Mouse (Mus musculus) left cerebral cortex, adult 11 months (tissue): ENCODE results near the gene Llgl2.

Source experiments
- DNase-seq: peaks from one replicate; pipeline ENCODE4 v3.0.0; 2022; ENCODE audit warnings: low spot score

Gene Llgl2

DNA sequence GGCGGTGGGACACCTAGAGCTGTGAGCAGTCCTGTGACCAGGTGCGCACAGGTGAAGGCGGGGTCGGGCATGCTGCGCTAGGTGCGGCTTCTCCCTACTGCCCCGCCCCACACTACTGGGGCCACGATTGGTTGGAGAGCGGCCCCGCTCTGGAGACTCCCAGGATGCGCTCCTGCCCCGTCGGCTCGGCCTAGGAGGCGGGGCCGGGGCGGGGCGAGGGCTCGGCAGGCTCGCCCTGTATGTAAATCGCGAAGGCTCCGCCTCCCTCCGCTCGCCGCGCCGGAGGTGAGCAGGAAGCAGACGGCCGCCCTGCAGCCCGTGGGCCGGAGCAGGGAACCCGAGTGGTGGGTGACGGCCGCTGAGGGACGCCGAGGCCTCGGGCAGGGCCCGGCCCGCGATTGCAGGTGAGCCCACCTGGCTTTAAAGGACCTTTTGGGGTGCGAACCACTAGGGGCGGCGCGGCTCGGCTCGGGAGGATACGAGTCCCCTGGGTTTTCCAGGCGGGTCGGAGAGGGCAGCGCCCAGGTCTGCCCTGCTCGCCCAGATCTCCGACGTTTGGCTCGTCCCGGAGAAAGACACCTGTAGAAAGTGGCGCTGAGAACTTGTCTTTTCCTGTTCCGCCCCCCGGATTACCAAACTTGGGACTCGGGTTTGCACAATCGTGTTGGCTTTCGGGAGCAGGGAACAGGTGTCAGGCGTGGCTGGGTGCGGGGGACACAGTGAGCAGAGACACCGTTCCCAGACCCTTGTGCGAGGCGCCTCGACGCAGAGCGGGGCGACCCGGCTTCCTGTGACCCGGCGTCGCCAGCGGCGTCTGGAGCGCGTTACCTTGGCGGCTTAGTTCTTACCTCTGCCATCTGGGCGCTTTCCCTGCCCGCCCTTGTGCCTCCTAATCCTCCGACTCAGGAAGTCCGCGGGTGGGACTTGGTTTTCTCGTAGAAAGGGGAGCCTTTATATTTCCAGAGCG lies at the start of gene Llgl2:
Gene Llgl2, plus strand, starts transcription at position 276 of the 967 bp plus-strand sequence.
- DNase-seq: no peak

DNA sequence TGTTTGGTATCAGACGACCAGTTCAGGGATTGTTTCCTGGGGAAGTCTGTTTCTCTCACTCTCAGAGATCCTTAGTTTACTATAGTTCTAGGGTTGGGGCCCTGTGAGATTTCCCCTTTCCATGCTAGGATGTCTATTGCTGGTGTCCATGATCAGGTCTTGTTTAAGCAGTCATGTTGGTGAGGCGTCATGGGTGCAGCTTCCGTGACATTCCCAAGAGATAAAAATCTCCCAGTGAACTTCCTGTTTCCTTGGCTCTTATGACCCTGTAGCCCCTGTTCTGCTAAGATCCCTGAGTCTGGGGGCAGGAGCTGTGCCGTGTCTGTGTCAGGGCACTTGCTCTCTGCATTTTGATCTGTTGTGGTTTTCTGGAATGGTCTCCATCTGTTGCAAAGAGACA lies 49.2 kb upstream of the Llgl2 start:
- no peak for DNase-seq

DNA sequence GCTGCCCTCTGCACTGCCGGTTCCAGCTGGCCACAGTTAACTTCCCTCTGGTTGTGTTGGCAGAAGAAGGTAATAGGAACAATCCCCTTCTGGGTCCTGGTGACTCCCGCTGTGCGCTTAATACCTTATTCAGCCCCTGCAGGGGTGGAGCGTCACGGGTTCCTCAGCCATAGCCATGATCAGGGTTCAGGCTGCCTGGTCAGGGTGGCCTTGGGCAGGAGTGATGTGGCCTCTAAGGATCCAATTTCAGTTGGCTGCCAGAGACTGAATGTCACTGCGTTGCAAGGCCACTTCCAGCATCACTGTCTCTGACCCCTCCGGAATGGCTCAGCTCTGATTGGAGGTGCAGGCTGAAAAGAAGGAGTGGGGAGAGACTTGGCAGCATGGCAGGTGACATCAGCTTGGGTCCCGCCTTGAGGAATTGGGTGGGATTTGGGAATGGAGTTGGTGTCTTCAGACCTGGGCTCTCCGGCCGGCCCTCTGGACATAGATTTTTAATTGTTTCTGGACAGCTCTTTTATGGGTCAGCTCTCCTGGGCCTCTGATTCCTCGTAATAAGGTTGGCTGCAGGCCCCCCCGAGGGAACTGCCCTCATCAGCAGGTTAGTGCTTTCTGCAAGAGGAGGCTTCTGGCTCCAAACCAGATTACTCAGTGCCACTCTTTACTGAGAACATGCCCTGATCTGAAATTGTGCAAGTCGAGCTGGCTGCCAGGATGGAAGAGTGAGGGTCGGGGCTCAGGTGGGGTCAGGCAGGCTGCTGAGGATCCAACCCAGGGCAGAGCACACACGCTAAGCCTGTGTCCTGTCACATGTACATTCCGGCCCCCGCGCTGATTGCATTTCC lies 47.8 kb upstream of the Llgl2 start:
- no peak for DNase-seq

DNA sequence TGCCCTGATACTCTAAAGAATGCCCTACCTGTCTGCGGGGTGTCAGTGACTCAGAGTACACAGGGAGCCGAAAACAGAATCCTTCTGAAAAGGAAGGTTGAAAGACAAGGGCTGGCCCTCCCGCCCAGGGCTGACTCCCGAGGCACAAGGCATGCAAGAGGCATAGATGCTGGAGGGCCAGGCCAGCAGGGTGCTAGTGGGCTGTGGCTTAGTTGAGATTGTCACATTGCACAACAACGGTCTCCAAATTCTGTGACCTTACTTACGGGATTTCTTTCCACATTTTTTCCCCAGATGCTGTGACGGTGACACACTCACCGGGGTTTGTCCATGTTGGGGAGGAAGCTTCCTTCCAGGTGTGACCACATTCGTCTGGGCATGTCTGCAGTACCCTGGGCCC lies 46.9 kb upstream of the Llgl2 start:
- no peak for DNase-seq

DNA sequence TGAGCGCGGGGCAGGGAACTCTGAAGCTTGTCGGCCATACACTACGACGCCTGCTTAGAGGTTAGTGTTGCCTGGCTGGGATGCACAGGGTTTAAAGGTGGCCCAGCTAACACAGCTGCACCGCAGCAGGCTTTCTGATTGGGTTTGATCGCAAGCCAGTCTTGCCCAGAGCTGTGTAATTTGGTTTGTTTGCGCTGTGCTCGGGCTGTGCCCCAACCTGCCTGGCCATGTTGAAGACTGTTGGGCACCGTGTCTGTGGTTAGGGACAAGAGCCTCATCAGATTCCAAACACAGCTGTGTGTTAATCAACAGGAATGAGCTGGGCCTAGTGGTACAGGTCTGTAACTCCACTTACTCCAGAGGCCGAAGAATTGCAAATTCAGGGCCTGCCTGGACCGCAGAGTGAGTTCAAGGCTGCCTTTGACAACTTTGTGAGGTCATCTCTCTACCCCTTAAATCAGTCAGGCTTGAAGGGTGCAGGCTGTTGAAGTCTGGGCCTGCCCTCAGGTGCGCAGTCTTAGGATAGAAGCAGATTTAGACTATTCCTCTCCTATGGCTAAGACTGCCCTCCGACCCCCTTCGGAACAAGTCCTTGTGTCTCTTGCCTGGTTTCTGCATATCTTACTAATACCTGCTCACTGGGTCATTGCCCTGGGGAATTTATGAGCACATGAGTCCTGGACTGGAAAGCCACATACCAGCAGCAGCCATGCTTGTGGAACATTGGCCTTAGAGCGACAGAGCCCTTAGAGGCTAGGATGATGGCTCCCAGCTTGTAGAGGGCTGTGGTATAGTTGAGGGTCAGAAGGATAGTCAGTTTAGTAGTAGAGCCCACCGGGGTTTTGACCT lies 46.1 kb upstream of the Llgl2 start:
- no peak for DNase-seq

DNA sequence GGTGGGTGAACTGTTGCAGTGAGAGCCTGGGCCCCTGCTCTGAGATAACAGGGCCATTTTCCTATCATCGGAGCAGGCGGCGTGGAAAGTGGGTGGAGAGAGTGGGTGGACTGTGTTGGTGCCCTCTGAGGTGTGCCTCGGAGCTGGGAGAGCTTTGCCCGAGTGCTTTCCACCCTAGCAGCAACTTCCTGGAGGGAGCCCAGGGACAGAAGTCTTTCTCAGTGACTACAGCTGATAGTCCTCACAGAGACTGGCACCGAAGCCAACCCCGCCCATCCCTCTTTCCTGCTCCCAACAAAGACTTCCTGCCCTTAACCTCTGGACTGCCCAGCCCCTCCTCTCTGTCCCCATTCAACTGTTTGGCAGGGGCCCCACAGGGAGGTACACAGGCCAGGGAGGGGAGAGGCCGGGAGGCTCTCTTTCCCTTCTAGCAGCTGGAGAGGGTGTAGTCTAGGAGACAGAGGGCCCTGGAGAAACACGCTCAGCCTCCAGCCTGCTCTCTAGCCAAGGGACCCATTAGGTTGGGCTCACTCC lies 44.7 kb upstream of the Llgl2 start:
- DNase-seq: no peak

DNA sequence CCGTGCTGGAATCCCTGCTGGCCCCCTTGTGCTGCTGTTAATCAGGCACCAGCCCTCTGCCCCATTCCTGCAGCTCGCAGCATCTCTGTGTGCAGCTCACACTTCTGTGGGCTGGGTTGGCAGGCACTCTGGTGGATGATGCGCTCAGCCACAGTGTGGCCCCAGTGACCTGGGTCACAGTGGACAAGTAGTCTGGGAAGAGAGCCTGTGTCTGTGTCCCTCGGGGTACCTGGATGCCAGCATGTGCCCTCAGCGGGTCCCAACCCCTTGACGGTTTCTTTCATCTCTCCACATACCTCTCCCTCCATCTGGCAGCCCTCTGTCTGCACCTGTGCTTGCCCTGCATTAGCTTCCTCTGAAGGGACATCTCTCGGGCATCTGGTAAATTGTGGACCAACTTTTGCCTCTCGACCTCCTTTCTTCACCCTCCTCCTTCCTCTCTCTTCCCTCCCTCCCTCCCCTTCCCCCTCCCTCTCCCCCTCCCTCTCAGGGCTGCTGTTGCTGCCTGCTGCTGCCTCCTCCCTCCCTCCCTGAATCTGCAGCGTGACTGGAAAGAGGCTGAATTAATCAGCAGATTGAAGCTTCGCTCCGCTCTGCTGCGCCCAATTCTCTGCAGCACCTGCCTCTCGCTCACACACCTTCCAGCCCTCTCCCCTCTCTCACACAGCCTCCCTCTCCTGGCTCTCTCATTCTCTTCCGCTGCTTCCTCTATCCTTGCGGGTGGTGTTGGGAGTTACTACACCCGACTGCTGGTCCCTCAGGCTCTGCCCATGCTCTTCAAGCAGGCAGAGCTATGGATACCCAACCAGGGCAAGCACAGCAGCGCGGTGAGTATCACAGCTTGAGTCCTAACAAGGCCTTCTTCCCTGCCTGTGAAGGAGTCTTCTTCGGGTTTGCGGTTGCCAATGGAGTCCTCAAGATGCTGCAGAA lies 43.4 kb upstream of the Llgl2 start:
- DNase-seq: peak; percentile 52

DNA sequence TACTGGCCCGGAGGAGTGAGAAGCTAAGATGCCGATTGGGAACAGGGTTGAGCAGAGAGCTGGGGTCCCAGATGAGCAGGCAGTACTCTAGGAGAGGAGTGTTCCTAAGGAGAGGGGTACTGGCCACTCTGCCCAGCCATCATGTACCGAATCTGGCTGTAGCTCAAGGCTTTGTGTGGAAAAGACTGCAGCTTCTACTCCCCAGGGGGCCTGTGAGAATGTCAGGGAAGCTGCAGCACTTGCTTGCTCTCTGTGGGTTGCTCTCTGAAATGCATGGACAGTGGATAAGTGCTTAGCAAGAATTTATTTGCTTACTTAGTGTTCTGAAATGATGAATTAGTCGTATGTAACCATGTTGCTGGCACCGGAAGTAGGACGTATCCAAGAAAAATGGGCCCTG lies 37.4 kb upstream of the Llgl2 start:
- DNase-seq: no peak

DNA sequence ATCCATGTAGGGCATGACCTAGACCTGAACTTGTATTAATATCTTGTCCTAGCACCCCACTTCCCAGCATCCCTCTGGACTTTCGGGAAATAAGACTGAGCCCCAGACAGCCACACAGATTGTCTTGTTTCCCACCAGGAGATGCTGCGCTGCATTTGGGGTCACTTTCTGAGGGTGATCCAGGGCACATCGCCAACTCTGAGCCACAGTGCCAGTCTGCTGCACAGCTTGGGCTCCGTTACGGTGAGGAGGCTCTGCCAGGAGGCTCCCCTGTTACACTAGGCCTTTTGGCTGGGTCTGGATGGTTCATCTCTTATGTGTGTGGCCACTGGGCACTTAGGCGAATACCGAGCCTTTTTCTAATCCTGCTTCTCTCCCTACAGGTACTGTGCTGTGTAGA lies 34.1 kb upstream of the Llgl2 start:
- no peak for DNase-seq

DNA sequence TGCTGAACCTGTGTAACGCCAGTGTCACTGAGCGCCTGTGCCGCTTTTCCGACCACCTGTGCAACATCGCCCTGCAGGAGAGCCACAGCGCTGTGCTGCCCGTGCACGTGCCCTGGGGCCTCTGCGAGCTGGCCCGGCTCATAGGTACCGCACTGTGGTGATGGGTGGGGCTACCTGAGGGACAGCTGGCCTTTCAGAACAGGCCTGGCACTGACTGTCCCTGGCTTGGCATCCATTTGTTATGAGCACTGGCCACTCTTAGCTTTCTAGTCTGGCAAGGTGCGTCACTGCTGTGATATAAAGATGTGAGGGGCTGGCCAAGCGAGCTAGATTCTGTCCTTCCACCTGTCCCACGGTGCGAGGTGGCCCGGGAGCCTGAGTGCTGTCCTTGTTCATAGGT lies 31.9 kb upstream of the Llgl2 start:
- no peak for DNase-seq

DNA sequence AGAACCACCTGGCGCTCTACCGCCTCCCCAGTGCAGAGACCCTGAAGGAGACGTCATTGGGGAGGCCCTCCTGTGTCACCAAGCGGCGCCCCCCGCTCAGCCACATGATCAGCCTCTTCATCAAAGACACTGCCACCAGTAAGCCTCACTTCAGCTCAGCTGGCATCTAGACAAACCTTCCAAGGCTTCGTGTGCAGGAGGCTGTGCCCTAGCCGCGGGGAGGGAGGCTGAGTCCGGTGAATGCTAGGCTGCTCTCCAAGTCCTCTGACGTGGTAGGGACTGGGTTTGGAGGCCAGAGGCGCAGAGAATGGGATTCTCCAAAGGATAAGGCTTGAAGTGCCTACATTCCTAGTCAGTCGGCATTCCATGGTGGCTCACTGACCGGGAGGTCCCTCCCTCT lies 31.5 kb upstream of the Llgl2 start:
- DNase-seq: no peak

DNA sequence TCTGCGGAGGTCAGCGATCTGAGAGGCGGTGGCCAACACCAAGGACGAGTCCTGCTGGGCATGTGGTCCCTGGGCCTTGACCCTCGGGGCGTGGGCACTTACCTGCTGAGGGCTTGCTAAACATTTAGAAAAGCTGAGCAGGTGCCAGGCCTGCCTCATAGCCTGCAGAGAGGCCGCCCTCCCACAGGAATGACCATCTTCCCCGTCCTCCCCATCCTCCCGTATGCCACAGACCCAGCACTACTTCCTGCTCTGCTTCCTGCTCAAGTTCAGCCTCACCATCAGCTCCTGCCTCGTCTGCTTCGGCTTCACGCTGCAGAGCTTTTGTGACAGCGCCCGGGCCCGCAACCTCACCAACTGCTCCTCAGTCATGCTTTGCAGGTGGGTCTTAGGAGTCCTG lies 27.0 kb upstream of the Llgl2 start:
- DNase-seq: no peak

DNA sequence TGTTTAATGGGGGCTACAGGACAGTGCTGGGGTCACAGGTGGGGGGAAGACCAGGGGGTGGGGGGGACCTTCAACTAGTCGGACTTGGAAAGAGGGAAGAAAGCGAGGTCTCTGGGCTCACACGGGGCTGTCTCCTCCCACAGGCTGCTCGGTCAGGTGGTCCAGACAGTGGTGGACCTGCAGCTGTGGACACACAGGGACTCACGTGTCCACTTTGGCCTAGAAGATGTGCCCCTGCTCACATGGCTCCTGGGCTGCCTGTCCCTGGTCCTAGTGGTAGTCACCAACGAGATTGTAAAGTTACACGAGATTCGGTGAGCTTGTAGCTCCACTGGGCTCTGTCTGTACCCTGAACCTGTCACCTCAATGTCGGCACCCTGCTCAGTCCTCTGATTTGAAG lies 26.2 kb upstream of the Llgl2 start:
- no peak for DNase-seq

DNA sequence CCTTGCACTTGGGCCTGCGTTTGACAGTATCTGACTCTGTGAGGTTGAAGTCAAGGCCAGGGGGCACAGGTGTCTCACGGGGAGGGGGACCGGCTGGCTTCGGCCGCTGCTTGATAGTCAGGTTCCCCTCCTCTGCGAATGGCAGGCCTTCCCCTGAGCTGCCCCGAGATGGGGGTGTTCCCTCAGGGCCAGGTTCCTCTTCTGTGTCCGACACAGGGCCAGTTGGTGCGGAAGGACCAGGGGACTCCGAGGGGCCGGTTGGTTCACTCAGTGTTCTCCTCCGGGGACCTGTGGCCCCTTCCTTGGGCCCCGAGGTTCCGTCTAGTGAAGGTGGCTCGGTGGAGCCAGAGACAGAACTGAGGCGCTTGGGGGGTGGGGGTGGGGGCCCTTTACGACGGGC lies 22.9 kb upstream of the Llgl2 start:
- DNase-seq: no peak

DNA sequence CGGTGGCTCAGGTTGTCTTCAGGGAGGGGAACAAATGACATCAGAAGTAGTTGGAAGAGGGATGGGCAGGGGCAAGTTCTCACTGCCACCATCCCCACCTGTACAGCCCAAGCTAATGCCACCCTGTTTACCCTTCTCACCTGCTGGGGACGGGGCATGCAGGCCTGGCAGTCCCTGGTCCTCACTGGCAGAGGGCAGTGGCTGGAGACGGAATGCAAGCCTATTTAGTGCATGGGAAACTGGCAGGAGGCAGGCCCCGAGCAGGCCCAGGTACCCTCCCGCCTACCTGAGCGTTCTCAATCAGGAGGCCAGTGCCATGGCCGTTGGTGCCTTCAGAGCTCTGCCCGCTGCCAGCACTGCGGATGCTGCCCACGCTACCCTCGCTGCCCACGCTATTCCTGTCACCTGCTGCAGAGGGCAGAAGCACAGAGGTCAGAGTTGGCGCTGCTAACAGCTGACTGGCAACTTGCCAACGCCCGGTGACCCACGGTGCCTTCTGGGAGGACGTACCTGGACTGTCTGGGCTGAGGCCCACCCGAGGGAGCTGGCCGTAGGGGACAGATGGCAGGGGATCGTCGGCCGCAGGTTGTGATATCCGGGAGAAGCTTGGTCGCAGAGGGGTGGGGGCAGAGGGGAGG lies 20.7 kb upstream of the Llgl2 start:
- DNase-seq: no peak

DNA sequence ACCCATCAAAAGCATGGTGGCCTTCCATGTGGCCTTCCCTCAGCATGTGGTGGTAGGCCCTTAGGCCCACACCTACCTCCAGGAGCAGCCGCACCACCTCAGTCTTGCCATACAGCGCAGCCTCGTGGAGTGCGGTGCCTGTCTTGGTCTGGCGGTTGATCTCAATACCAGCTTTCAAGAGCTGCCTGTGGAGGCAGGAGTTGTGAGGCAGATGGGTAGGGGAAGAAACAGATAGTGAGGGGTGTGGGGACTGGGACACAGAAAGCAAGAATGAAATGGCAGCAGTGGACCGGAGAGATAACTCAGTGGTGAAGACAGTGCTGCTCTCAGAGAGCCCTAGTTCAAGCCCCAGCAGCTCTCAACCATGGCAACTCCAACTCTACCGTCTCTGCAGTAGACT lies 18.8 kb upstream of the Llgl2 start:
- DNase-seq: no peak

DNA sequence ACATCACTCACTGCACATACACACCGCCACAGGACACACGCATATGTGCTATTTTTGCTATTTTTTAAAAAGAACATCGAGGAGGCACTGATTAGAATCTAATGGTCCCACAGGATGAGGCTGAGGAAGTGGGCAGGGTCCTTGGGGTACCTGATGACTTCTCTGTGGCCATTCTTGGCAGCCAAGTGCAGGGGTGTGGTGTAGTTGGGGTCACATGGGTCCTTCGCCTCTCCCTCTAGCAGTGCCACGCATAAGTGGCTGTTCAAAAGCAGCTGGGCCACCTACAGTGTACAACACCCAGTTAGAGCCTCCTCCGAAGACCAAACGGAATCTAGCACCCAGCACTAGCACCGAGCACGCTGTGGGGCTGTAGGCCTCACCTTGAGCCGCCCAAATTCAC lies 17.7 kb upstream of the Llgl2 start:
- DNase-seq: no peak

DNA sequence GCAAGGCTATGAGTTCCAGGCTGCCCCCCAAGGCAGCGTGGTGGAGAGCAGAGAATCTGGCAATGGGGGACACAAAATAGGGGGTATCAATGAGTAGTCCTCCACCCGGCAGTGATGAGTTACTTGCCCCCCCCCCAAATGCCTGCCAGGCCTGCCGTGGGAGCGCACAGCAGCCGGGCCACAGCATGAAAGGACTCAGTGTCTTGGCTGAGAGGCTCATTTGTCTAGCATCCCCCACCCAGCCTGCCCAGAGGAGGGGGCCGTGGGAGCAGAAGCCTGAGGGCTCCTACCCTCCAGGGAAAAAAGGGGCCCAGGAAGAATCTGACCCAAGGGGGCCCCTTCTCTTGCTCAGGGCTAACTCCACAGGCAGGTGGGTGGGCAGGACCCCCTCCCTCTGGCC lies 16.5 kb upstream of the Llgl2 start:
- no peak for DNase-seq

DNA sequence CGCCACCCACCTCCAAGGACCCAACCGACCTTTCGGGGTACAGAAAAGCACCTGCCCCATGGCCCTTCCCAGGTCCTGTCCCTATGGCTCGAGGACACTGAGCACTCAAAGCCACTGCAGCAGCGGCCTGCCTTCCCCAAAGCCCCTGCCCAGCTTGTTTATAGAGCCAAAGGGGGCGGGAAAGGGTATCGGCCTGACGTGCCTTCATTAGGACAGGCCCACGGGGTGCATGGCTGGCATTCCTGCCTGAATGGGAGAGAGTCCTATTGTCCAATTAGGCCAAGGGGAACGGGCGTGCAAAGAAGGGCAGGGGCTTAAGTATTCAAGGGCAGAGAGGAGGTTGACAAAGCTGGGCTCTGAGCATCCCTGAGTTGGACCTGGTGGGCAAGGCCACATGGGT lies 15.9 kb upstream of the Llgl2 start:
- no peak for DNase-seq

DNA sequence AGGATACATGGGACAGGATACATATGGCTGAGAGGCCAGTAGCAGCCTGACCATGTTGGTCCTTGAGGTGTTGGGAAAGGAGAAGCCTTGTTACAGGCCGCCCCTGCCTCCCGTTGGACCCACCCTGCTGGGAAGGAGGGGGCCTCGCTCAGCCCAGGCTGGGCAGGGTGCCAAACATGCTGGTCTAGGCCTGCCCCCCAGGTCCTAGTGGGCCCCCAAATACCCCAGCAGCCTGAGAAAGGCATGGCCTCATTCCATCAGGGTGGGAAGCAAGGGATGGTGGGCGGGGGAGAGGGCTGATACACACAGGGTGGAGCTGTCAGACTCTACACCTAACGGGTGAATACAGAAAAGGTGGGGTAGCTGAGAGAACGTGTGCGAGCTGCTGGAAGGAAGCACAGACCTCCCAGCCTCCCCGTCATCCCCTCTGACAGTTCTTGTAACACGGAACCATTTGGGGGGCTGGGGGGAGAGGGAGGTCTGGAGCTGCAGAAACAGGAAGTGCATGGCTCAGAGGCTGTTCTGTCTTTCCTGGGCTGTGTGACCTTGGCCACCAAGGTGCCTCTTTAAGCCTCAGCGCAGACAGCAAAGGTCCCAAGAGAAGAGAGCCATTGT lies 15.0 kb upstream of the Llgl2 start:
- DNase-seq: no peak
